Comparison of ENCODE assay signal across 8 mouse cellular contexts in the genomic region with DNA sequence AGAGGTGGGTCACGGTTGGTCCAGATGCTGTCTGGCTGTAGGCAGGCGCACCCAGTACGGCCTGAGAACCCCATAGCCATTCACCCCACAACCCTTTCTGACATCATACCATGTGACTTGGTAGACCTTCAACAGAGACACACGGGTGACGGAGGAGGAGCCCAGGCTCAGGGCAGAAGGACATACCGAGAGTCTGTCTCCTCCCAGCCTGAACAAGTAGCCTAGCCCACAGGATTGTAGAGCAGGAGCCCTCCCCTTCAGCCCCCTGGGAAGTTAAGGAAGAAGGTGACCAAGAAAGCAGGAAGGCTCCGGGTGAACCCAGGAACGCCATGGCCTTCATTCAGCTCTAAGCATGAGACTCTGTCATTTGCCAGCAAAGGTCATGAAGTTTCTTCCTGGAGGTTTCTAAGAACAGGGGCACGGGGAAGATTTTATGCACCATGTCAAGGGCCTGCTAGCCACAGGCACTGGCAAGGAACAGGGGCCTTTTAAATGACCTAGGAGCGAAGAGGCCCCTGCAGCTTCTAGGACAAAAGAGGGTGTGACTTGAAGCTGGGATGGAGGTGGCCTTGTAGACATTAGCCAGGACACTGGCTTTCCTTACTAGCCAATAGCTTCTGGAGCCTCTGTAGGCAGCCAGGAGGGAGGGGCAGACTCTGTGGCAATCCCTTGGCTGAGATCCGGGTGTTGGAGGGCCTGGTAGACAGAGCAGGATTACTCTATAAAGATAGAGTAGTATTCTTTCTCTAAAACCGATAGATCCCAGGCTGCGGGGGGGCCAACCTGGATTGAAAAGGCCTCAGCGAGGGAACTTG. TPM values are rescaled to one million over a fixed set of nuclear protein-coding genes. Genes with fewer than 3 reads are reported as not detected.
DNase-seq lines count a peak whose midpoint lies in the region; ATAC-seq lines count a peak whose summit lies in the region.

No protein-coding gene starts in this region.

- H3K9ac ChIP-seq in forebrain, embryonic 11.5 days (ENCODE audit: low read length), result peak overlapping the region; percentile 53
- H3K9ac ChIP-seq in hindbrain, embryonic 16.5 days (ENCODE audit: low read depth, low read length), result peak overlapping the region; percentile 45

- H3K27ac ChIP-seq in forebrain, embryonic 11.5 days (ENCODE audit: low read depth, low read length), result peak overlapping the region; percentile 99
- H3K27ac ChIP-seq in hindbrain, embryonic 16.5 days (ENCODE audit: low read depth, low read length), result peak overlapping the region; percentile 98

- peaks cover 35% of the 10 kb centered on the region for H3K4me1 ChIP-seq in forebrain, embryonic 11.5 days (replicated peaks; ENCODE audit: control insufficient read depth, insufficient read depth, low read length)
- peaks cover 29% of the 10 kb centered on the region for H3K4me1 ChIP-seq in hindbrain, embryonic 16.5 days (ENCODE audit: control insufficient read depth, insufficient read depth, low read depth, low read length)

- 35% methylated on average over 14 of the region's 14 CpGs for WGBS in forebrain, embryonic 11.5 days
- 28% methylated on average over 14 of the region's 14 CpGs for WGBS in hindbrain, embryonic 16.5 days

- no peaks in the 10 kb centered on the region for H3K27me3 ChIP-seq in forebrain, embryonic 11.5 days (ENCODE audit: control insufficient read depth, insufficient read depth, low read length)
- no peaks in the 10 kb centered on the region for H3K27me3 ChIP-seq in hindbrain, embryonic 16.5 days (replicated peaks; ENCODE audit: control insufficient read depth, insufficient read depth, low read length)

- H3K4me3 ChIP-seq in forebrain, embryonic 11.5 days (ENCODE audit: low read depth, low read length), result no peak overlapping the region
- no peak overlapping the region for H3K4me3 ChIP-seq in hindbrain, embryonic 16.5 days (ENCODE audit: low read length)

- H3K9me3 ChIP-seq in forebrain, embryonic 11.5 days (ENCODE audit: control insufficient read depth, low read length), result no peaks in the 10 kb centered on the region
- no peaks in the 10 kb centered on the region for H3K9me3 ChIP-seq in hindbrain, embryonic 16.5 days (ENCODE audit: control insufficient read depth, low read length)

- peak; percentile 49 for DNase-seq in layer of hippocampus, adult 11-12 months (ENCODE audit: low spot score)
- DNase-seq in layer of hippocampus, postnatal 25 days (ENCODE audit: extremely low spot score in 1 of 2, low spot score in 1 of 2), result no peak
- peak; percentile 91 for DNase-seq in adrenal gland, adult 2 months
- DNase-seq in forebrain, embryonic 11.5 days (ENCODE audit: low spot score), result no peak
- DNase-seq in lung, postnatal 25 days (ENCODE audit: low spot score), result peak; percentile 81
- DNase-seq in layer of hippocampus, postnatal 36 days, result no peak

- H3K4me2 ChIP-seq in forebrain, embryonic 11.5 days (ENCODE audit: low read depth, low read length, severe bottlenecking), result peak overlapping the region; percentile 47; the same call in 1 of the 2 replicates
- peak overlapping the region; percentile 51; the same call in 1 of the 2 replicates for H3K4me2 ChIP-seq in hindbrain, embryonic 16.5 days (ENCODE audit: low read length)

- H3K36me3 ChIP-seq in forebrain, embryonic 11.5 days (ENCODE audit: control insufficient read depth, insufficient read depth, low read length), result no peaks in the 10 kb centered on the region
- H3K36me3 ChIP-seq in hindbrain, embryonic 16.5 days (ENCODE audit: control insufficient read depth, insufficient read depth, low read length), result no peaks in the 10 kb centered on the region

- ATAC-seq in forebrain, embryonic 11.5 days (replicated peaks; ENCODE audit: low FRiP score), result no peak
- ATAC-seq in hindbrain, embryonic 16.5 days, result no peak
- no peak for ATAC-seq in megakaryocyte-erythroid progenitor cell, adult 5-6 weeks (replicated peaks; ENCODE audit: low FRiP score, low TSS enrichment, poor library complexity, severe bottlenecking)

RNA-seq across cellular contexts. Expression of gene Tob1, which starts 52.0 kb away (rescaled TPM):
- 10 to 100 TPM; 41.8 to 42.4 TPM for total RNA-seq in layer of hippocampus, postnatal 25 days (2021)
- total RNA-seq in adrenal gland, adult 2 months (2021), result 100 to 1,000 TPM; 208 to 296 TPM
- polyA plus RNA-seq in adrenal gland, adult 2 months (2012; rRNA removed), result 332 and 340 TPM in 2 replicates
- 43.0 and 44.0 TPM in 2 replicates for polyA plus RNA-seq in forebrain, embryonic 11.5 days (2014; fragmentation: Nextera tagmentation; extraction: Ambion mirVana)
- 29.1 and 29.2 TPM in 2 replicates for polyA plus RNA-seq in hindbrain, embryonic 16.5 days (2015; fragmentation: Nextera tagmentation; extraction: Ambion mirVana)
- 5.1 and 8.7 TPM in 2 replicates for total RNA-seq in megakaryocyte-erythroid progenitor cell, adult 5-6 weeks (2014; fragmentation: Nextera tagmentation)
- total RNA-seq in megakaryocyte-erythroid progenitor cell, adult 5-6 weeks (2017), result 4.4 and 7.8 TPM in 2 replicates
- total RNA-seq in layer of hippocampus, postnatal 36 days (2021), result 10 to 100 TPM; 37.5 to 37.7 TPM

Comparison
In these comparisons a context has a peak if more than half of its experiments do, and no peak if none do; other contexts are left out.
1. DNase-seq: peak in layer of hippocampus, adult 11-12 months (single experiment), adrenal gland, adult 2 months (single experiment) and lung, postnatal 25 days (single experiment); none in layer of hippocampus, postnatal 25 days (0 of 2), forebrain, embryonic 11.5 days (single experiment) and layer of hippocampus, postnatal 36 days (0 of 2).
2. RNA of gene Tob1, which starts 52.0 kb away (total RNA-seq): 208 to 296 TPM in adrenal gland, adult 2 months; 41.8 to 42.4 TPM in layer of hippocampus, postnatal 25 days, 37.5 to 37.7 TPM in layer of hippocampus, postnatal 36 days and 4.4 to 8.7 TPM in megakaryocyte-erythroid progenitor cell, adult 5-6 weeks; every median in the first group is over 4 times any median in the second.